Mouse (Mus musculus) intestine, embryonic 14.5 days (tissue): ENCODE data around the gene Arsa. TPM values are rescaled to one million over a fixed set of nuclear protein-coding genes. Genes with fewer than 3 reads are reported as not detected.

Experiments
- ATAC-seq: fragments of 200-750 bp; cut with Nextera tagmentation; replicated peaks from 2 replicates; pipeline ENCODE4 v1.8.0; 2017; ENCODE audit warnings: low read depth, moderate number of reproducible peaks, moderate TSS enrichment, moderate library complexity; ENCODE audit not compliant: low FRiP score, low TSS enrichment
- DNase-seq: peaks from one replicate; pipeline ENCODE4 v3.0.0-alpha.2; 2018; ENCODE audit warnings: low spot score
- H3K27ac ChIP-seq: fragments of 300-500 bp; sonication (generic); 2 replicates; pipeline ENCODE4 v1.5.1; 2014; ENCODE audit warnings: low read depth, mild to moderate bottlenecking, control low read depth
- H3K27me3 ChIP-seq: fragments of 300-500 bp; sonication (generic); replicated peaks from 2 replicates; pipeline ENCODE4 v1.6.1; 2014; ENCODE audit warnings: low read length, control low read depth; ENCODE audit not compliant: control insufficient read depth, insufficient read depth
- H3K36me3 ChIP-seq: fragments of 300-500 bp; sonication (generic); 2 replicates; pipeline ENCODE4 v1.6.1; 2014; ENCODE audit warnings: low read length, control low read depth; ENCODE audit not compliant: control insufficient read depth, insufficient read depth
- H3K4me1 ChIP-seq: fragments of 300-500 bp; sonication (generic); replicated peaks from 2 replicates; pipeline ENCODE4 v1.6.1; 2014; ENCODE audit warnings: low read length, control low read depth, mixed read lengths; ENCODE audit not compliant: control insufficient read depth, insufficient read depth
- H3K4me2 ChIP-seq: fragments of 300-500 bp; sonication (generic); 2 replicates; pipeline ENCODE4 v1.6.1; 2014; ENCODE audit warnings: low read length
- H3K4me3 ChIP-seq: fragments of 300-500 bp; sonication (generic); 2 replicates; pipeline ENCODE4 v1.5.1; 2014; ENCODE audit warnings: low read depth, low read length, control low read depth, mixed read lengths
- H3K9ac ChIP-seq: fragments of 300-500 bp; sonication (generic); 2 replicates; pipeline ENCODE4 v1.6.1; 2014; ENCODE audit warnings: mild to moderate bottlenecking, low read length
- H3K9me3 ChIP-seq: fragments of 300-500 bp; sonication (generic); 2 replicates; pipeline ENCODE4 v1.6.1; 2016; ENCODE audit warnings: low read length, control low read depth; ENCODE audit not compliant: control insufficient read depth
- WGBS: fragments of 180-500 bp; shearing (Covaris S2); extraction: QIAGEN DNeasy Blood & Tissue Kit; methylation state at CpG from one replicate; pipeline ENCODE4 v1.1.7; 2014; 5-methylcytosine and 5-hydroxymethylcytosine counted together
- polyA plus RNA-seq: library from polyadenylated mRNA; unstranded; fragments of >200 nt; fragmentation: Nextera tagmentation; extraction: Ambion mirVana; gene quantifications from 2 replicates; pipeline ENCODE4 v1.2.1, GENCODE M21; 2014

Arsa gene
- polyA plus RNA-seq, 1 experiment from 2014 or later: 15.4 TPM

DNA sequence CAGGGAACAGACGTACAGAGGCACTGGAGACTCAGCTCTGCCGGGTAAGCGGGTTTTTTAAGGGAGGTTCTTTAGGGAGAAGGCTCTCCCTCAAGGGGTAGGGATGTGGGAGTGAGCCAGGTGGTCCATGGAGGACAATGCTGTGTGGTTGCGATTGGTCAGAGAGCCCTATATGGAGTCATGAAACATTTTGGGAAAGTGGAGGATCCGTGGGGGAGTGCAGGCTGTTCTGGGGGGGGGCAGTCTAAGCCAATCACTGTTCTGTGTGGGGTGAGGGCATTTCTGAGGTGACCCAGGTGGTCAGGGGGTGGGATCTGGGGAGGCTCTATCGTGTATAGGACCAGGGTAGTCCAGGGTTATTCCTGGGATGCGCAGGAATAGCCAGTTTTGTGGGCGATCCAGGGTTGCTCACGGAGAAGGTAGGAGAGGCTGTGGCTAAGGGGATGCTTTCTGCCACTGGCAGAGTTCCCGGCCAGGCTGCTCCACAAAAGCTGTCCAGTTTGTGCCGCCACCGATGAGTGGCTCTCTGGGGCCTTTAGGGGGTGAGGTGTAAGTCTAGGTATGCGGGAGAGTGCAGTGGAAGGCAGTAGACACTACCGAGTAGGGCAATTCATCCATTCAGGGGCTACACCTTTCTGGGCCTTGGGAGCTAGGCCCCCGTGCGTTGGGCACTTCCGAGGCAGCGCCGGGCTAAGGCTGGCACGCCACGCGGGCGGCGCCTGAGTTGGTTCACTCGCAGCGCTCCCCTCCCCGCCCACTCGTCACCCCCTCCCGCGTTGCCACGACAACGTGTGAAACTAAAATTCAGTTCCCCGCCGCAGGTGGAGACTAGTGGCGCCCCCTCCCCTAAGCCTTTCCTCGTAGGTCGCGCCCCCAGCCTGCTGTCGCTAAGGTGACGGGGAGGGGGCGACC is 21.1 kb upstream of the Arsa start:
- ATAC-seq: no peak; the same call in 1 of the 2 replicates
- Histone ChIP-seq H3K4me2 (peak overlapping the region; percentile 91), H3K27ac (no peak overlapping the region), H3K9ac (peak overlapping the region; percentile 47; the same call in 1 of the 2 replicates), H3K4me1 (no peaks in the 10 kb centered on the region; the same call in 1 of the 2 replicates), H3K36me3 (0 out of 2 replicates have a peak, but pooled peaks cover 3% of the 10 kb centered on the region), H3K4me3 (peak overlapping the region; percentile 64), H3K27me3 (peaks cover 27% of the 10 kb centered on the region), H3K9me3 (no peaks in the 10 kb centered on the region)
- 3% methylated on average over 41 of the region's 41 CpGs for WGBS
- DNase-seq: no peak

DNA sequence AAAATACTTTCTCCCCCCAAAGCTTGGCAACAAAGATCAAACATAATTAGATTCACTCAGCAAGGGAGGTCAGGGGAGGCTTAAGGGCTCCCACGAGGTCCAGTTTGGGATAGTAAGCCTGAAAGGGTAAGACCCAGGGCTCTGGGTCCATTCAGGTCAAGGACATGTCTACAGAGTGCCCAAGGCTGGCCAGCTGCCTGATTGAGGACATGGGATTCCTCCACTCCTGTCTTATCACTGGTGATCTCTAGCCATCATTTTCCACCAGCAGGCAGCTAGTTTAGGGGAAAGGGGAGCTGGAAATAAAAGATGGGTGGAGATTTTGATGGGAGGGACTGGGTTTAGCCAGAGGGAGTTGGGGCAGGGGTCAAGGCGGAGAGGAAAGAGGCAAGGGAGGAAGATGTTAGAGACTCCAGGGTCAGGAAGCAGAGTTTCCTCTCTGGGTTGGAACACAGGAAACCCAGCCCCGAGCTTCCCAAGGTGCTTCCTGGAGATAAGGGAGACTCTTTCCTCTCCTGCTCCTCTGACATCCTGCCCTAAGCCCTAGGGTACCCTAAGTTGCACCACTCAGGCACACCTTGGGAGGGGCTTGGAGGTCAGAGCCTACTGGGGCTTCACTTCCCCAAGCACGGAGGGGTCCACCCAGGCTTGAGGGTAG is 20.3 kb upstream of the Arsa start:
- ATAC-seq: no peak
- 22% methylated on average over 4 of the region's 4 CpGs for WGBS
- no peak overlapping the region for H3K9ac ChIP-seq

DNA sequence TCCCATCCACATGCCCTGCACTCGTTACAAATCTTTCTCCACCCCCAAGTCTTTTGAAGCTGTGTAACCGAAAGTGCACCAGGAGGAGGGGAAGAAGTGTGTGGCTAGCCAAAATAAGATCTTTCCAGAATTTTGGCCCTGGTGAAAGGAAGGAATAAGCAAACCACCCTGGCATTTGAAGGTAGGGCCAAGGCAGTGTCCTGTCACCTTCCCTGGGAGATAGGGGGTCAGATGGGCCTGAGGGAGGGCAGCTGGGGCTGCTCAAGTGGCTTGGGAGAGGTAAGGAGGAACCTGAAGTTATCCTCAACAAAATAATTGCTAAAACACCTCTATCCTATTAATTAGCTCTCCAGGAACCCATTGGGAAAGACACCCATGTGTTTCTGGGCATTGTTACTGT is 19.6 kb upstream of the Arsa start:
- H3K4me3 ChIP-seq: no peak overlapping the region
- WGBS: 49% methylated on average over 2 of the region's 2 CpGs
- no peaks in the 10 kb centered on the region for H3K9me3 ChIP-seq
- no peaks in the 10 kb centered on the region for H3K36me3 ChIP-seq
- ATAC-seq (no peak), DNase-seq (no peak)
- H3K27me3 ChIP-seq: peaks cover 27% of the 10 kb centered on the region
- no peaks in the 10 kb centered on the region; the same call in 1 of the 2 replicates for H3K4me1 ChIP-seq
- no peak overlapping the region for H3K4me2 ChIP-seq
- no peak overlapping the region for H3K9ac ChIP-seq
- no peak overlapping the region for H3K27ac ChIP-seq

More for the DNA sequence above, 20.3 kb upstream of the Arsa start:
- Histone ChIP-seq H3K9me3 (no peaks in the 10 kb centered on the region), H3K27me3 (peaks cover 27% of the 10 kb centered on the region), H3K4me1 (no peaks in the 10 kb centered on the region; the same call in 1 of the 2 replicates), H3K36me3 (no peaks in the 10 kb centered on the region), H3K4me2 (no peak overlapping the region), H3K27ac (no peak overlapping the region), H3K4me3 (0 out of 2 replicates have a peak overlapping the region, but pooled peaks have one; percentile 64)
- DNase-seq: no peak

DNA sequence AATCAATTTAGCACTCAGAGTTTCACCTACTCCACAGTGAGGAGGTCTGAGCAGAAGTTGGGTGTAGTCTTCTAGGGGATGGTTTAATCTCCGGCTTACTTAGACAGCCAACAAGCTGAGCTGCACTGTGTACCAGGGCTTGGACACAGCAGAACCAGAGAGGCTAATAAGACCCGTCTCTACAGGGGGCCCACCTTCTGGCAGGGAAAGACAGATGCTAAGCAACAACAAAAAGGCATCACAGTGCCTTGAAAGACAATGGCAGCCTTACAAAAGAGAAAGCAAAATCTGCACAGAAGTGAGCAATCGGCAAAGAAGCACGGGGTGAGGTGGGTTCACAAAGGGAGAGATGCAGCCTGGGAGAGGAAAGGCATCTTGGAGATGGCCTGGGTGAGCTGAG is 18.9 kb upstream of the Arsa start:
- no peaks in the 10 kb centered on the region for H3K36me3 ChIP-seq
- no peaks in the 10 kb centered on the region for H3K9me3 ChIP-seq
- no peak overlapping the region for H3K4me2 ChIP-seq
- H3K4me3 ChIP-seq: no peak overlapping the region
- no peak for ATAC-seq
- DNase-seq: no peak
- no peak overlapping the region for H3K27ac ChIP-seq
- H3K9ac ChIP-seq: no peak overlapping the region
- no peaks in the 10 kb centered on the region; the same call in 1 of the 2 replicates for H3K4me1 ChIP-seq
- H3K27me3 ChIP-seq: peaks cover 24% of the 10 kb centered on the region
- whole genome bisulfite sequencing: 71% methylated on average over 4 of the region's 4 CpGs

DNA sequence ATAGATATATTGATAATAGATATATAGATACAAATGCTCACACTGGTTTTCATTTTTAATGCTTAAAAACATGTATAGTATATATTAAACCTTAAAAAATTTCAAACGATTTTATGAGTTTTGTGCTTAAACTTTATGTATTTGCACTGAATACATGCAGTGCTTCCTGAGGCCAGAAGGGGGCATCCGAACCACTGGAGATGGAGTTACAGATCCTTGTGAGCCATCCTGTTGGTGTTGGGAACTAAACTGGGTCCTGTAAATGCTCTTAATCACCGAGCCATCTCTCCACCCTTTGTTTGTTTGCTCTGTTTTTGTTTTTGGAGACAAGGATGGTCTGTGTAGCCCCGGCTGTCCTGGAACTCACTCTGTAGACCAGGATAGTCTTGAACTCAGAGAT is 17.7 kb upstream of the Arsa start:
- no peak for ATAC-seq
- WGBS: 75% methylated on average over 4 of the region's 4 CpGs
- Histone ChIP-seq H3K4me1 (no peaks in the 10 kb centered on the region; the same call in 1 of the 2 replicates), H3K9ac (no peak overlapping the region), H3K27me3 (peaks cover 22% of the 10 kb centered on the region), H3K36me3 (no peaks in the 10 kb centered on the region), H3K4me2 (no peak overlapping the region), H3K4me3 (no peak overlapping the region), H3K27ac (no peak overlapping the region), H3K9me3 (no peaks in the 10 kb centered on the region)
- no peak for DNase-seq

DNA sequence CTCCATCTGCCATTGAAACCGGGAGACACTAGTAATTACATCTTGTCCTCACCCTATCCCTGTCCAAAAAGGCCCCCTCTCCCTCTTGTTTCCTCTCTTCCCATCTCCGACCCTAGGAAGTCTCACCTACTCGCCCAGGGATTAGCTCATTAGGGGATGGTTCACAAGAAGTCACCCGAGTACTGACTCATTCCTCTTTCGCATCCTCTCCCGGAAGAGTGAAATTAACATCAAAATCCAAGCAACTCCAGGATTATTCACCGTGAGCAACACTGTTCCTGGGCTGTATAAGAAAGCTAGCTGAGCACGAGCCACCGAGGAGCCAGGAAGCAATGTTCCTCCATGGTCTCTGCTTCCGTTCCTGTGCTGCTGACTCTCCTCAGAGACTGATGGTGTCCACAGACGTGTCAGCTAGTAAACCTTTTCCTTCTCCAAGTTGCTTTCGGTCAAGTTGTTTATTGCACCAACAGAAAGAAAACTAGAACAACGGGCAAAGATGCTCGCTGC is 11.4 kb upstream of the Arsa start:
- WGBS: 38% methylated on average over 14 of the region's 14 CpGs
- H3K27me3 ChIP-seq: no peaks in the 10 kb centered on the region
- H3K9ac ChIP-seq: no peak overlapping the region

DNA sequence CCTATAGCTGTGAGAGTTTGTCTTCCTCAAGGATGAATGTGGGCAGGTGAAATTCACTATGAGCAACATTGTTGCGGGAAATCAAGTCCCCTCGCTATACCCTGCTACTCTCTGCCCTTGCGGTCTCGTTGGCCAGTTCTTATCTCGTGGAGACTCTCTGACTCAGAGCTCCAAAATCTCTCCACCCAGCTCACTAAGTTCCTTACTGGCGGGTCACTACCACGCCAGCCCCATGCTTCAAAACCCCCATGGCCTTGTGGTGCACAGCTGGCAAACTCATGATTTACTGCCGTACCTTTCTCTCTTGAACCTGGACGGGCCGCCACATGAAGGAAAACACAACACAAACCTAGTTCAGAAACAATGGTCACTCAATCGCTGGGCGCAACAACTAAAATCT is 11.0 kb upstream of the Arsa start:
- no peaks in the 10 kb centered on the region for H3K27me3 ChIP-seq
- no peaks in the 10 kb centered on the region for H3K36me3 ChIP-seq
- DNase-seq (no peak), ATAC-seq (no peak)
- H3K9me3 ChIP-seq: no peaks in the 10 kb centered on the region
- H3K4me1 ChIP-seq: no peaks in the 10 kb centered on the region
- no peak overlapping the region for H3K27ac ChIP-seq
- H3K4me2 ChIP-seq: no peak overlapping the region
- H3K9ac ChIP-seq: no peak overlapping the region
- WGBS: 76% methylated on average over 12 of the region's 12 CpGs
- no peak overlapping the region for H3K4me3 ChIP-seq

More for the DNA sequence above, 11.4 kb upstream of the Arsa start:
- Histone ChIP-seq H3K4me1 (no peaks in the 10 kb centered on the region), H3K36me3 (no peaks in the 10 kb centered on the region), H3K9me3 (no peaks in the 10 kb centered on the region), H3K4me2 (no peak overlapping the region), H3K27ac (no peak overlapping the region), H3K4me3 (no peak overlapping the region)
- ATAC-seq: no peak
- no peak for DNase-seq

DNA sequence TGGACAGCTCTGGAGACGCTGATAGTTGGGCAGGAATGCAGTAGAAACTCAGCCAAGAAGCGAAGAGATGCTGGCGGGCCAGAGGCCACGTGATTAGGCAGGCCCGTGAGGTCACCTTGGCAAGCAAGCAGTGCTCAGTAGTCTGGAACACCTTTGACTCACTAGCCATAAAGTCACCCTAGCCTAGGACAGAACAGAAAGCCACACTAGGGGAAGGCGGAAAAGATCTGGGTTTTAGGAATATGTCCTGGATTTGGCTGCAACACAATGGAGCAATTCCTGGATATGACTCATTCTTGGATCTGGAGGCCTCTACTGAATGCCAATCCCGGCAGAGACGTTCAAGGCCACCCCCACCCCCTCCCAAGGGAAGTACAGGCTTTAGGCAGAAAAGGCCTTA is 3.4 kb upstream of the Arsa start:
- ATAC-seq: no peak
- no peak overlapping the region for H3K9ac ChIP-seq
- no peaks in the 10 kb centered on the region for H3K27me3 ChIP-seq
- H3K4me3 ChIP-seq: no peak overlapping the region
- 83% methylated on average over 8 of the region's 8 CpGs for WGBS
- H3K4me1 ChIP-seq: 0 out of 2 replicates have a peak, but pooled peaks cover 1% of the 10 kb centered on the region
- H3K4me2 ChIP-seq: no peak overlapping the region
- H3K9me3 ChIP-seq: no peaks in the 10 kb centered on the region; the same call in 1 of the 2 replicates
- DNase-seq: no peak
- H3K36me3 ChIP-seq: no peaks in the 10 kb centered on the region
- H3K27ac ChIP-seq: no peak overlapping the region
